Mouse (Mus musculus) ES-E14 (cell line): Measurements from ENCODE around the gene C1qc.

Source experiments
- CHD2 ChIP-seq: IDR thresholded peaks from 2 replicates; pipeline ENCODE4 v1.6.1; 2014; ENCODE audit warnings: mild to moderate bottlenecking, low read depth, low read length, inconsistent platforms
- HCFC1 ChIP-seq: IDR thresholded peaks from 2 replicates; pipeline ENCODE4 v1.6.1; 2012; ENCODE audit warnings: low read length, inconsistent platforms, borderline replicate concordance; ENCODE audit not compliant: insufficient read depth
- ZC3H11A ChIP-seq: IDR thresholded peaks from 2 replicates; pipeline ENCODE4 v1.6.1; 2012; ENCODE audit warnings: low read depth, mild to moderate bottlenecking, inconsistent platforms, low read length, borderline replicate concordance
- ZNF384 ChIP-seq: IDR thresholded peaks from 2 replicates; pipeline ENCODE4 v1.6.1; 2012; ENCODE audit warnings: low read depth, low read length, inconsistent platforms

- TF ChIP-seq HCFC1: no peak
- TF ChIP-seq CHD2: no peak
- 0 out of 2 replicates have a peak, but pooled peaks have one; percentile 24 for TF ChIP-seq ZC3H11A
- no peak for TF ChIP-seq ZNF384
These were observed 36.1 kb upstream of the C1qc start for GRCm38 (mm10) chr4:136928928-136929327.
